Mouse (Mus musculus): Measurements from ENCODE around the gene Chrne.
"Not testable (repeated sequence)": the region's sequence is repeated elsewhere in the genome, so short reads cannot be mapped to it uniquely, and the experiment has no call there.

Gene Chrne

DNA sequence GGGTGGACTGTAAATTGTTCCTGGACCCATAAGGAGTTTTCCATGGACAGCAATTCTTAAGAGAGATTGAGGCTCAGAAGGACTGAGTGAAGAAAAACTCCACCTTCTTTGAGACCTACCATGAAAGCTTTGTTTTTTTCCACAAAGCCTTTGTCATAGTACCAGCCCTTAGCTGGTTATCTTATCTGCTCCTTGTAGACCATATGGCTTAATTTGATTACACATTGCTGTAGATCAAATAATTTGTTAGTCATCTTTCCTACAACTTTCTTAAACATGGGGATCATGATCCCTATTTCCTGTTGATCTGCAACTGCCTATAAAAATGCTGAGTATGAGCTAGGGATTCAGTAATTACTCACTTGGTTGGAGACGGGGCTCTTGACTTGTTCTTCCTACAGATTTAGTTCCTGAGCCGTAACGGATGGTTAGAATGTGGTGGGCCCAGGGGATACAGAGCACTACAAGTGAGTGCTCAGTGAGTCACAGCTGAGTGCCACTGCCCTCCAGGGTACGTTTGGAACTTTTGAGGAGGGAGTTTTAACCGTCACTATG lies 46.6 kb downstream of the Chrne start:
- in situ Hi-C loops (cut with MboI; ENCODE audit: low pct_unique_long_range_greater_than_20kb in 1 of 2, low sequenced_read_pairs in 2 of 2, unreplicated experiment in 1 of 2) = no loop called here

DNA sequence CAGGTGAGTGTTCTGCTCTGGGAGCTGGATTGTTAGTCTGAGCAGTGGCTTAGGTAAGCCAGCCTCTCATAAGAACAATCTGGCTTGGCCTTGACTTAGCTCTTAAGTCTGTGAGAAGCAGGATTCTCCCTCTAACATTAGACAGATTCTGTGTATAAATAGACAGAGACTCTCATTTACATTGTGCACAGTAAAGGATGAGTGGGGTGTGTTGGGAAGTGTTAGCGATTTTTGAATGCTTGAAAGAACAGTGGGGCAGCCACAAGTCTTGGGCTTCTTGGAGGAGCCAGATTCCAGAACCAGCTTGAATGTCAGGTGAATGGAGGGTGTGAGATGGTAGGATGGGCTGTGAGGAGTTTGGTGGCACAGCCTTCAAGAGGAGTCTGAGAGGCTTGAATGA lies 47.4 kb downstream of the Chrne start:
- in situ Hi-C loops (cut with MboI; ENCODE audit: low pct_unique_long_range_greater_than_20kb in 1 of 2, low sequenced_read_pairs in 2 of 2, unreplicated experiment in 1 of 2) = no loop called here

DNA sequence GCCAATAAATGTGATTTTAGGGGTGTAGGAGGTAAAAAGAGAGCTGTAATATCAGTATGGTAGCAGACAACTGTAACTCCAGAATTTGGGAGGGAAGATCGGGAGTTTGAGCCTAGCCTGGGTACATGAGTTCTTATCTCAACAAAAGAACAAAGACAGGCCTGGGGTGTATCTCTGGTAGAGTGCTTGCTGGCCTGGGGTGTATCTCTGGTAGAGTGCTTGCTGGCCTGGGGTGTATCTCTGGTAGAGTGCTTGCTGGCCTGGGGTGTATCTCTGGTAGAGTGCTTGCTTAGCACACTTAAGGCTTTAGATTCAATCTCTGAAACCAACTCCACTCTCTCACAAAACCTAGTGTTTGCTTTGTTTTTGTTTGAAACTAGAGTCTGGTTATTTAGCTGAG lies 48.4 kb downstream of the Chrne start:
- in situ Hi-C loops (cut with MboI; ENCODE audit: low pct_unique_long_range_greater_than_20kb in 1 of 2, low sequenced_read_pairs in 2 of 2, unreplicated experiment in 1 of 2) = not testable (repeated sequence)

DNA sequence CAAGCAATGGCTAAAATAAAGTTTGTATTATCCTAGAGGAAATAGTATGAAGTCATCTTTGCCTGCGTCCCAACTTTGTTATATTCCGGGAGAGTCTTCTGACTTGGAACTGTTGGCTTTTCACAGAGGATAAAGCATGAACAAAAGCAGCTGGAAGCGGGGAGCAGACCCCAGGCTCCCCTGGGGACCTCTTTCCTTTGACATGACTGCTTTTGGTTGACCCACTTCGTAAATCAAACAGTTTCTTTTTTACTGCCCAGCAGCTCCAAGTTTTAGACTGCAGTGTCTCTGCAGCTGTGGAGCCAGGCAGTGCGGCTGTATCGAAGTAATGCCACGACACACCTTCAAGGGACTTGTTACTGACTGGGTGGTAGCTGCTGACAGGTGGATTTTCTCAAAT lies 52.4 kb downstream of the Chrne start:
- in situ Hi-C loops (cut with MboI; ENCODE audit: low pct_unique_long_range_greater_than_20kb in 1 of 2, low sequenced_read_pairs in 2 of 2, unreplicated experiment in 1 of 2) = no loop called here

Measured in mouse embryonic stem cell (cell line).